Mouse (Mus musculus): ENCODE data around the gene Lsp1. TPM values are rescaled to one million over a fixed set of nuclear protein-coding genes. Genes with fewer than 3 reads are reported as not detected.

Lsp1 gene
- polyA plus RNA-seq, 1 experiment, result 2.4 TPM

GRCm38 (mm10) chr7:142499010-142499721 is 38.6 kb downstream of the Lsp1 start:
- no peak overlapping the region for H3K4me3 ChIP-seq (ENCODE audit: control insufficient read depth, low read depth, low read length)
- H3K36me3 ChIP-seq (ENCODE audit: control insufficient read depth, insufficient read depth, low read length), result no peaks in the 10 kb centered on the region
- no peak overlapping the region for H3K27ac ChIP-seq (ENCODE audit: control insufficient read depth, insufficient read depth, low read depth, low read length)
- TF ChIP-seq POLR2A (IDR thresholded peaks at IDR 0.05; ENCODE audit: control insufficient read depth, low read depth, low read length) (no peak), CTCF (IDR thresholded peaks at IDR 0.05; ENCODE audit: control insufficient read depth, insufficient read depth, insufficient replicate concordance, low read depth, low read length) (no peak)
- no peaks in the 10 kb centered on the region for H3K27me3 ChIP-seq (ENCODE audit: control insufficient read depth, insufficient read depth, low read length)
- no peaks in the 10 kb centered on the region for H3K4me1 ChIP-seq (ENCODE audit: control insufficient read depth, insufficient read depth, low read length)

DNA sequence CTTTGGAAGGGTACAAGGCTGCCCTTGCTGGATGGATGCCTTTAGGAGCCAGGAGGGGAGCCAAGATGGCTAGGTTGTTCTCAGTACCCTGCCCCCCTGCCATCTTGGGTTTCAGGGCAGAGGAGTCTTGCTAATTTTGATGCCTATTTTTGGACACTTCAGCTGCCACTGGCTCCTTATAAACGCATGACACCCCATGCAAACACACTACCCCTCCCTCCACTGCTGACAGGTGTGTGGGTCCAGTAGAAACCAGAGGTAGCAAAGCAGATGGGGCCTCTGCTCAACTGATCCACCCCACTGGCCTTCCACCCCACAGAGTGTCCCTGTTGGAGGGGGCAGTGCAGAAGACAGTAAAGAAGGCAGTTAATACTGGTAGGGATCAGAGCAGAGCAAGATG is 39.4 kb downstream of the Lsp1 start:
- no peaks in the 10 kb centered on the region for H3K4me1 ChIP-seq (ENCODE audit: control insufficient read depth, insufficient read depth, low read length)
- TF ChIP-seq CTCF (IDR thresholded peaks at IDR 0.05; ENCODE audit: control insufficient read depth, insufficient read depth, insufficient replicate concordance, low read depth, low read length) (no peak), POLR2A (IDR thresholded peaks at IDR 0.05; ENCODE audit: control insufficient read depth, low read depth, low read length) (no peak)
- no peak overlapping the region for H3K4me3 ChIP-seq (ENCODE audit: control insufficient read depth, low read depth, low read length)
- no peaks in the 10 kb centered on the region for H3K27me3 ChIP-seq (ENCODE audit: control insufficient read depth, insufficient read depth, low read length)
- no peaks in the 10 kb centered on the region for H3K36me3 ChIP-seq (ENCODE audit: control insufficient read depth, insufficient read depth, low read length)
- H3K27ac ChIP-seq (ENCODE audit: control insufficient read depth, insufficient read depth, low read depth, low read length), result no peak overlapping the region

- no peaks in the 10 kb centered on the region for H3K36me3 ChIP-seq (ENCODE audit: control insufficient read depth, insufficient read depth, low read length)
- H3K4me1 ChIP-seq (ENCODE audit: control insufficient read depth, insufficient read depth, low read length), result no peaks in the 10 kb centered on the region
- H3K4me3 ChIP-seq (ENCODE audit: control insufficient read depth, low read depth, low read length), result no peak overlapping the region
- no peaks in the 10 kb centered on the region for H3K27me3 ChIP-seq (ENCODE audit: control insufficient read depth, insufficient read depth, low read length)
- TF ChIP-seq POLR2A (IDR thresholded peaks at IDR 0.05; ENCODE audit: control insufficient read depth, low read depth, low read length) (no peak), CTCF (IDR thresholded peaks at IDR 0.05; ENCODE audit: control insufficient read depth, insufficient read depth, insufficient replicate concordance, low read depth, low read length) (no peak)
- no peak overlapping the region for H3K27ac ChIP-seq (ENCODE audit: control insufficient read depth, insufficient read depth, low read depth, low read length)
Measured at GRCm38 (mm10) chr7:142503206-142503605, 42.6 kb downstream of the Lsp1 start.

DNA sequence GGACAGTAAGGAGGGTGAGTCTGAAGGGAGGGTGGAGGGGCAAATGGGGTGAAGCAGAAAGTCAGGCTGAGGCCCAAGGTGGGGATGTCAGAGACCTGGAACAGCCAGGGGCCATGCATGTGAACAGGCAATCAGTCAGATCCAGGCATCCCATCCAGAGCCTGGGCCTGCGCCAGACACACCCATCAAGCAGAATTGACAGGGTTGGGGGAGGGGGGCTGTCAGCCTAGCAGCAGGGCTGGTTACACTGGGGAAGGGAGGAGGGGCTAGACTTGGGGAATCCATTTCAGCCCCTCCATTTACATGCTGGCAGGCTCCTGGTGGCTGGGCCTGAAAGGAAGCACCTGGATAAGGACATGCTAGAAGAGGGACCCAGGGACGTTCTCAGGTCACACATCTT is 45.3 kb downstream of the Lsp1 start:
- H3K36me3 ChIP-seq (ENCODE audit: control insufficient read depth, insufficient read depth, low read length), result no peaks in the 10 kb centered on the region
- no peak for TF ChIP-seq POLR2A (IDR thresholded peaks at IDR 0.05; ENCODE audit: control insufficient read depth, low read depth, low read length)
- no peak for TF ChIP-seq CTCF (IDR thresholded peaks at IDR 0.05; ENCODE audit: control insufficient read depth, insufficient read depth, insufficient replicate concordance, low read depth, low read length)
- H3K27me3 ChIP-seq (ENCODE audit: control insufficient read depth, insufficient read depth, low read length), result no peaks in the 10 kb centered on the region
- H3K4me1 ChIP-seq (ENCODE audit: control insufficient read depth, insufficient read depth, low read length), result no peaks in the 10 kb centered on the region
- no peak overlapping the region for H3K27ac ChIP-seq (ENCODE audit: control insufficient read depth, insufficient read depth, low read depth, low read length)
- H3K4me3 ChIP-seq (ENCODE audit: control insufficient read depth, low read depth, low read length), result no peak overlapping the region

DNA sequence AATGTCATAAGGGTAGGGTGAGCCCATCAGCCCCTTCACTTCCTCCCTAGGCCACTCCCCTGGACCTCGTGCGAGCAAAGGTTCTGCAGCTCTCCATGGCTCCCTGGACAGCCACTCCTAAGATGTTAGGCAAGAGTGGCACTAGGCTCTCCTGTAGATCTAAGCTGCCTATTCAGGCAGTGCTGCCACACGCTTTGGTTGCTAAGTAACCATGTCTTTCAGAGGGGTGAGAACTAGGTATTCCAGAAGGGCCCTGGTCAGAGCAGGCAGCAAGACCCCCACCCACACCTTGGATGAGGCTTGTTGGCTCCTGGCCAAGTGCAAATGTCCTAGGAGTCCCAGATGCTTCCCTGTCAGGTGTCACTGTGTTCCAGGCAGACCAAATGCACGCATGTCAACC is 45.9 kb downstream of the Lsp1 start:
- Histone ChIP-seq H3K4me1 (ENCODE audit: control insufficient read depth, insufficient read depth, low read length) (no peaks in the 10 kb centered on the region), H3K27me3 (ENCODE audit: control insufficient read depth, insufficient read depth, low read length) (no peaks in the 10 kb centered on the region), H3K4me3 (ENCODE audit: control insufficient read depth, low read depth, low read length) (no peak overlapping the region), H3K27ac (ENCODE audit: control insufficient read depth, insufficient read depth, low read depth, low read length) (no peak overlapping the region), H3K36me3 (ENCODE audit: control insufficient read depth, insufficient read depth, low read length) (no peaks in the 10 kb centered on the region)
- TF ChIP-seq POLR2A (IDR thresholded peaks at IDR 0.05; ENCODE audit: control insufficient read depth, low read depth, low read length) (no peak), CTCF (IDR thresholded peaks at IDR 0.05; ENCODE audit: control insufficient read depth, insufficient read depth, insufficient replicate concordance, low read depth, low read length) (no peak)

DNA sequence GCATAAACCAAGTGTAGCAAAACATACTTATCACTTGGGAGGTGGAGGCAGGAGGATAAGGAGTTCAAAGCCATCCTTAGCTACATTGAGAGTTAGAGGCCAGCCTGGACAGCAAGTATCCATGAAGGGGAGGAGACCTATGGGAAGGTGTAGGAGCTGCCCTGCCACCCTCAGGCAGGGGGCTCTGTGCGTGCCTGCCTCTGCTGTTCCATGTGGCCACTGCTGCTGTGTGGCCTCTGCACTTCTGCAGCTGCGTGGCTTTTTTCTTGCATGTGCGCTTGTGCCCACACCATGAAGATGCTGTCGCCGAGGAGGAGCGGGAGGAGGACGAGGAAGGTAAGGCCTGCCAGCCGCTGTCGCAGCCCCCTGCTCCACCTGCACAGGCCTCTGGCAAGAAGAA is 46.8 kb downstream of the Lsp1 start:
- H3K4me1 ChIP-seq (ENCODE audit: control insufficient read depth, insufficient read depth, low read length), result no peaks in the 10 kb centered on the region

GRCm38 (mm10) chr7:142509518-142509917 is 48.9 kb downstream of the Lsp1 start:
- H3K4me1 ChIP-seq (ENCODE audit: control insufficient read depth, insufficient read depth, low read length), result no peaks in the 10 kb centered on the region
- no peaks in the 10 kb centered on the region for H3K27me3 ChIP-seq (ENCODE audit: control insufficient read depth, insufficient read depth, low read length)

More for the DNA sequence above, 46.8 kb downstream of the Lsp1 start:
- H3K27ac ChIP-seq (ENCODE audit: control insufficient read depth, insufficient read depth, low read depth, low read length), result no peak overlapping the region
- H3K36me3 ChIP-seq (ENCODE audit: control insufficient read depth, insufficient read depth, low read length), result no peaks in the 10 kb centered on the region
- H3K27me3 ChIP-seq (ENCODE audit: control insufficient read depth, insufficient read depth, low read length), result no peaks in the 10 kb centered on the region
- TF ChIP-seq POLR2A (IDR thresholded peaks at IDR 0.05; ENCODE audit: control insufficient read depth, low read depth, low read length) (no peak), CTCF (IDR thresholded peaks at IDR 0.05; ENCODE audit: control insufficient read depth, insufficient read depth, insufficient replicate concordance, low read depth, low read length) (no peak)
- H3K4me3 ChIP-seq (ENCODE audit: control insufficient read depth, low read depth, low read length), result no peak overlapping the region

More at GRCm38 (mm10) chr7:142509518-142509917, 48.9 kb downstream of the Lsp1 start:
- H3K36me3 ChIP-seq (ENCODE audit: control insufficient read depth, insufficient read depth, low read length), result no peaks in the 10 kb centered on the region
- H3K27ac ChIP-seq (ENCODE audit: control insufficient read depth, insufficient read depth, low read depth, low read length), result no peak overlapping the region
- TF ChIP-seq POLR2A (IDR thresholded peaks at IDR 0.05; ENCODE audit: control insufficient read depth, low read depth, low read length), result no peak
- no peak for TF ChIP-seq CTCF (IDR thresholded peaks at IDR 0.05; ENCODE audit: control insufficient read depth, insufficient read depth, insufficient replicate concordance, low read depth, low read length)
- no peak overlapping the region for H3K4me3 ChIP-seq (ENCODE audit: control insufficient read depth, low read depth, low read length)
